Mouse (Mus musculus): ENCODE measurements around the gene Mansc1. TPM values are rescaled to one million over a fixed set of nuclear protein-coding genes. Genes with fewer than 3 reads are reported as not detected.
"Not testable (repeated sequence)": the region's sequence is repeated elsewhere in the genome, so short reads cannot be mapped to it uniquely, and the experiment has no call there.

Mansc1 gene
- polyA plus RNA-seq (2012; ENCODE audit: insufficient read depth, insufficient read length, missing spikeins), result 0.87 and 1.3 TPM in 2 replicates

GRCm38 (mm10) chr6:134631947-134632687 lies at the start of gene Mansc1:
TSS of gene Mansc1 (minus strand) at chr6:134632488.
- no peak within 1 kb of the TSS for H3K27ac ChIP-seq (replicated peaks; ENCODE audit: low read depth, low read length)
- H3K4me3 ChIP-seq (ENCODE audit: insufficient read depth, low read depth, low read length), result peak within 1 kb of the TSS; percentile 70
- peaks cover 2% of the 10 kb centered on the region for H3K4me1 ChIP-seq (ENCODE audit: control insufficient read depth, insufficient read depth, insufficient read length, low read length)

GRCm38 (mm10) chr6:134679330-134679729 lies 47.0 kb upstream of the Mansc1 start:
- not testable (repeated sequence) for H3K4me1 ChIP-seq (ENCODE audit: control insufficient read depth, insufficient read depth, insufficient read length, low read length); H3K27ac ChIP-seq (replicated peaks; ENCODE audit: low read depth, low read length); H3K4me3 ChIP-seq (ENCODE audit: insufficient read depth, low read depth, low read length)

- H3K27ac ChIP-seq (replicated peaks; ENCODE audit: low read depth, low read length), result no peak overlapping the region
- peaks cover 2% of the 10 kb centered on the region; the same call in 1 of the 2 replicates for H3K4me1 ChIP-seq (ENCODE audit: control insufficient read depth, insufficient read depth, insufficient read length, low read length)
Observed at GRCm38 (mm10) chr6:134678037-134678436, 45.7 kb upstream of the Mansc1 start.

GRCm38 (mm10) chr6:134677504-134677903 lies 45.2 kb upstream of the Mansc1 start:
- Histone ChIP-seq H3K4me3 (ENCODE audit: insufficient read depth, low read depth, low read length) (no peak overlapping the region), H3K4me1 (ENCODE audit: control insufficient read depth, insufficient read depth, insufficient read length, low read length) (peaks cover 2% of the 10 kb centered on the region), H3K27ac (replicated peaks; ENCODE audit: low read depth, low read length) (no peak overlapping the region)

More at GRCm38 (mm10) chr6:134678037-134678436, 45.7 kb upstream of the Mansc1 start:
- H3K4me3 ChIP-seq (ENCODE audit: insufficient read depth, low read depth, low read length), result no peak overlapping the region

GRCm38 (mm10) chr6:134673712-134674111 lies 41.4 kb upstream of the Mansc1 start:
- H3K27ac ChIP-seq (replicated peaks; ENCODE audit: low read depth, low read length); H3K4me3 ChIP-seq (ENCODE audit: insufficient read depth, low read depth, low read length); H3K4me1 ChIP-seq (ENCODE audit: control insufficient read depth, insufficient read depth, insufficient read length, low read length): not testable (repeated sequence)

GRCm38 (mm10) chr6:134670881-134671411 lies 38.7 kb upstream of the Mansc1 start:
- no peak overlapping the region for H3K4me3 ChIP-seq (ENCODE audit: insufficient read depth, low read depth, low read length)
- no peak overlapping the region for H3K27ac ChIP-seq (replicated peaks; ENCODE audit: low read depth, low read length)
- peaks cover 5% of the 10 kb centered on the region for H3K4me1 ChIP-seq (ENCODE audit: control insufficient read depth, insufficient read depth, insufficient read length, low read length)

- no peak overlapping the region for H3K4me3 ChIP-seq (ENCODE audit: insufficient read depth, low read depth, low read length)
- H3K27ac ChIP-seq (replicated peaks; ENCODE audit: low read depth, low read length), result no peak overlapping the region
- H3K4me1 ChIP-seq (ENCODE audit: control insufficient read depth, insufficient read depth, insufficient read length, low read length), result peaks cover 5% of the 10 kb centered on the region
Observed at GRCm38 (mm10) chr6:134669179-134669865, 37.0 kb upstream of the Mansc1 start.

GRCm38 (mm10) chr6:134668519-134668918 lies 36.2 kb upstream of the Mansc1 start:
- Histone ChIP-seq H3K27ac (replicated peaks; ENCODE audit: low read depth, low read length) (no peak overlapping the region), H3K4me3 (ENCODE audit: insufficient read depth, low read depth, low read length) (no peak overlapping the region), H3K4me1 (ENCODE audit: control insufficient read depth, insufficient read depth, insufficient read length, low read length) (peaks cover 3% of the 10 kb centered on the region; the same call in 1 of the 2 replicates)

- no peak overlapping the region for H3K27ac ChIP-seq (replicated peaks; ENCODE audit: low read depth, low read length)
- no peak overlapping the region for H3K4me3 ChIP-seq (ENCODE audit: insufficient read depth, low read depth, low read length)
- no peaks in the 10 kb centered on the region for H3K4me1 ChIP-seq (ENCODE audit: control insufficient read depth, insufficient read depth, insufficient read length, low read length)
Observed at GRCm38 (mm10) chr6:134665817-134666216, 33.5 kb upstream of the Mansc1 start.

GRCm38 (mm10) chr6:134664573-134664972 lies 32.3 kb upstream of the Mansc1 start:
- no peak overlapping the region for H3K4me3 ChIP-seq (ENCODE audit: insufficient read depth, low read depth, low read length)
- no peaks in the 10 kb centered on the region for H3K4me1 ChIP-seq (ENCODE audit: control insufficient read depth, insufficient read depth, insufficient read length, low read length)
- no peak overlapping the region for H3K27ac ChIP-seq (replicated peaks; ENCODE audit: low read depth, low read length)

GRCm38 (mm10) chr6:134660714-134661406 lies 28.6 kb upstream of the Mansc1 start:
- Histone ChIP-seq H3K27ac (replicated peaks; ENCODE audit: low read depth, low read length) (no peak overlapping the region), H3K4me3 (ENCODE audit: insufficient read depth, low read depth, low read length) (no peak overlapping the region)

GRCm38 (mm10) chr6:134659108-134659958 lies 27.0 kb upstream of the Mansc1 start:
- no peak overlapping the region for H3K4me3 ChIP-seq (ENCODE audit: insufficient read depth, low read depth, low read length)
- no peaks in the 10 kb centered on the region for H3K4me1 ChIP-seq (ENCODE audit: control insufficient read depth, insufficient read depth, insufficient read length, low read length)
- H3K27ac ChIP-seq (replicated peaks; ENCODE audit: low read depth, low read length), result no peak overlapping the region

More at GRCm38 (mm10) chr6:134660714-134661406, 28.6 kb upstream of the Mansc1 start:
- H3K4me1 ChIP-seq (ENCODE audit: control insufficient read depth, insufficient read depth, insufficient read length, low read length), result no peaks in the 10 kb centered on the region

GRCm38 (mm10) chr6:134656527-134656926 lies 24.2 kb upstream of the Mansc1 start:
- Histone ChIP-seq H3K27ac (replicated peaks; ENCODE audit: low read depth, low read length) (0 out of 2 replicates have a peak overlapping the region, but pooled peaks have one; percentile 2), H3K4me1 (ENCODE audit: control insufficient read depth, insufficient read depth, insufficient read length, low read length) (no peaks in the 10 kb centered on the region), H3K4me3 (ENCODE audit: insufficient read depth, low read depth, low read length) (no peak overlapping the region)

GRCm38 (mm10) chr6:134648356-134648755 lies 16.1 kb upstream of the Mansc1 start:
- no peaks in the 10 kb centered on the region for H3K4me1 ChIP-seq (ENCODE audit: control insufficient read depth, insufficient read depth, insufficient read length, low read length)
- H3K27ac ChIP-seq (replicated peaks; ENCODE audit: low read depth, low read length), result no peak overlapping the region
- no peak overlapping the region for H3K4me3 ChIP-seq (ENCODE audit: insufficient read depth, low read depth, low read length)
